Mouse (Mus musculus): ENCODE measurements around the gene Trak1. TPM values are rescaled to one million over a fixed set of nuclear protein-coding genes. Genes with fewer than 3 reads are reported as not detected.

The Trak1 gene
- polyA plus RNA-seq, 1 experiment from 2014 or later, result 52.9 TPM

DNA sequence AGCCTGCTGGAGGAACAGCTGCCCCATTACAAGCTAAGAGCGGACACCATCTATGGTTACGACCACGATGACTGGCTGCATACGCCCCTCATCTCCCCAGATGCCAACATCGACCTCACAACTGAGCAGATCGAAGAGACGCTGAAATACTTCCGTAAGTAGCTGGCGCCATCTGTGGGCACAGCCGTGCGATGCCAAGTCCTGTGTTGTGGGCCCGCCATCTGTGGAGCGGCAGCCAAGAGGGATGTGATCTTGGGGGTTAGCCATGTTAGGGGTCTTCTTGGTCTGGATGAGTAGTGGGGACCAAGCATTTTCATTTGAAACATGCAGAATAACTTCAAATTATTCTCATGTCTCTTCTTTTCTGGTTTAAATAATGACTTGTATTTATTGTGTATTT, 94.6 kb downstream of the Trak1 start:
- no peak overlapping the region for H3K27ac ChIP-seq (replicated peaks)
- H3K36me3 ChIP-seq, result peaks cover 3% of the 10 kb centered on the region; the same call in 1 of the 2 replicates
- H3K9ac ChIP-seq (replicated peaks), result no peak overlapping the region
- no peak overlapping the region for H3K4me2 ChIP-seq
- no peaks in the 10 kb centered on the region for H3K9me3 ChIP-seq (replicated peaks)
- no peak overlapping the region for H3K4me3 ChIP-seq (replicated peaks)
- H3K4me1 ChIP-seq, result peaks cover 13% of the 10 kb centered on the region
- 87% methylated on average over 13 of the region's 13 CpGs for WGBS
- no peak for ATAC-seq (ENCODE audit: low FRiP score)
- no peaks in the 10 kb centered on the region for H3K27me3 ChIP-seq (replicated peaks)

DNA sequence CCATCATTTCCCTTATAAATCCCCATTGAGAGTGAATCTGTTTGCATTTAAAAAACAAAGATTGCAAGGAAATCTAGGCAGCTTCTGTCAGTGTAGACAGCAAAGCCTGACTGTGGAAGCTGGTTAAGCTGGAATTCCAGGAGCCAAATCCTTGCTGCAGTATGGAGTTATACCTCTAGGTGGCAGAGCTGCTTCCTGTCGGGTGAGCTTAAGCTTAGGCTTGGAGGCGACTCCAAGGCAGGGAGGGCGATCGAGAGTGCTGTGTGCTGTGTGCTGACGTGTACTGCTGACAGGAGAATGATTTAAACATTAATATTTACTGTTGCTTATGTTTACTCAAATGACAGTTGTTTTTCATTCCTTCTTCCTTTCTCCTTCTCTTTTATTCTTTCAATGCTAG, 95.1 kb downstream of the Trak1 start:
- ATAC-seq (ENCODE audit: low FRiP score), result no peak
- H3K9me3 ChIP-seq (replicated peaks), result no peaks in the 10 kb centered on the region
- H3K36me3 ChIP-seq, result peaks cover 3% of the 10 kb centered on the region; the same call in 1 of the 2 replicates
- no peak overlapping the region for H3K4me3 ChIP-seq (replicated peaks)
- peaks cover 13% of the 10 kb centered on the region for H3K4me1 ChIP-seq
- no peak overlapping the region for H3K27ac ChIP-seq (replicated peaks)
- H3K27me3 ChIP-seq (replicated peaks), result no peaks in the 10 kb centered on the region
- 36% methylated on average over 5 of the region's 5 CpGs for WGBS
- H3K9ac ChIP-seq (replicated peaks), result no peak overlapping the region
- H3K4me2 ChIP-seq, result no peak overlapping the region

GRCm38 (mm10) chr9:121393104-121393503, 95.8 kb downstream of the Trak1 start:
- Histone ChIP-seq H3K9ac (replicated peaks) (no peak overlapping the region), H3K4me1 (peaks cover 13% of the 10 kb centered on the region), H3K4me3 (replicated peaks) (no peak overlapping the region), H3K4me2 (no peak overlapping the region), H3K27ac (replicated peaks) (no peak overlapping the region), H3K36me3 (peaks cover 3% of the 10 kb centered on the region; the same call in 1 of the 2 replicates), H3K27me3 (replicated peaks) (no peaks in the 10 kb centered on the region), H3K9me3 (replicated peaks) (no peaks in the 10 kb centered on the region)
- WGBS, result 97% methylated on average over 4 of the region's 4 CpGs
- no peak for ATAC-seq (ENCODE audit: low FRiP score)

DNA sequence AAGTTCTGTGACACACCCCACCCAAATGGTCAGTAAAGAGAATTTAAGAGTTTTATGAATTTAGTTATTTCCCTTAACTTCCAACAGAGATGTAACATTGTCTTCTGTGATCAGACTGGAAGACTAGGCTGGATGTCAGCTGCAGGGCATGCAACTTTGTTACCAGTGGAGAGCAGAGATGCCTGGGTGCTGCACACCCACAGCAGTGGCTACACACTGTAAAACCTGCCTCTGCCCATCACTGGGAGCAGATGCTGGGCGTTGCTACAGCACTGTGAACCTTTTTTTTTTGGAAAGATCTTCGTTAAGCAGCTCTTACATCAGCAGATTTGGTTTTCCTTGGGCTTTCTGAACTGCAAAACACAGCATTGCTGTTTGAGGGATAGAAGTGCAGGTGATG, 97.6 kb downstream of the Trak1 start:
- H3K9ac ChIP-seq (replicated peaks), result no peak overlapping the region
- H3K4me2 ChIP-seq, result no peak overlapping the region
- no peak overlapping the region for H3K4me3 ChIP-seq (replicated peaks)
- no peak overlapping the region for H3K27ac ChIP-seq (replicated peaks)
- H3K9me3 ChIP-seq (replicated peaks), result no peaks in the 10 kb centered on the region
- peaks cover 21% of the 10 kb centered on the region for H3K4me1 ChIP-seq
- ATAC-seq (ENCODE audit: low FRiP score), result no peak
- no peaks in the 10 kb centered on the region for H3K27me3 ChIP-seq (replicated peaks)
- peaks cover 3% of the 10 kb centered on the region; the same call in 1 of the 2 replicates for H3K36me3 ChIP-seq
- 92% methylated on average over 2 of the region's 2 CpGs for WGBS

GRCm38 (mm10) chr9:121395812-121396211, 98.5 kb downstream of the Trak1 start:
- no peaks in the 10 kb centered on the region for H3K27me3 ChIP-seq (replicated peaks)
- no peak overlapping the region for H3K27ac ChIP-seq (replicated peaks)
- no peak overlapping the region for H3K9ac ChIP-seq (replicated peaks)
- no peaks in the 10 kb centered on the region for H3K9me3 ChIP-seq (replicated peaks)
- ATAC-seq (ENCODE audit: low FRiP score), result no peak
- H3K4me1 ChIP-seq, result peaks cover 26% of the 10 kb centered on the region
- no peak overlapping the region for H3K4me2 ChIP-seq
- peaks cover 3% of the 10 kb centered on the region; the same call in 1 of the 2 replicates for H3K36me3 ChIP-seq
- H3K4me3 ChIP-seq (replicated peaks), result no peak overlapping the region
- 99% methylated on average over 5 of the region's 5 CpGs for WGBS

GRCm38 (mm10) chr9:121398100-121398760, 100.9 kb downstream of the Trak1 start:
- Histone ChIP-seq H3K27me3 (replicated peaks) (no peaks in the 10 kb centered on the region), H3K9ac (replicated peaks) (no peak overlapping the region), H3K4me1 (peaks cover 44% of the 10 kb centered on the region), H3K4me3 (replicated peaks) (no peak overlapping the region), H3K36me3 (no peaks in the 10 kb centered on the region), H3K9me3 (replicated peaks) (no peaks in the 10 kb centered on the region), H3K4me2 (0 out of 2 replicates have a peak overlapping the region, but pooled peaks have one; percentile 11), H3K27ac (replicated peaks) (peak overlapping the region; percentile 43)
- no peak for ATAC-seq (ENCODE audit: low FRiP score)
- WGBS, result 66% methylated on average over 17 of the region's 17 CpGs

DNA sequence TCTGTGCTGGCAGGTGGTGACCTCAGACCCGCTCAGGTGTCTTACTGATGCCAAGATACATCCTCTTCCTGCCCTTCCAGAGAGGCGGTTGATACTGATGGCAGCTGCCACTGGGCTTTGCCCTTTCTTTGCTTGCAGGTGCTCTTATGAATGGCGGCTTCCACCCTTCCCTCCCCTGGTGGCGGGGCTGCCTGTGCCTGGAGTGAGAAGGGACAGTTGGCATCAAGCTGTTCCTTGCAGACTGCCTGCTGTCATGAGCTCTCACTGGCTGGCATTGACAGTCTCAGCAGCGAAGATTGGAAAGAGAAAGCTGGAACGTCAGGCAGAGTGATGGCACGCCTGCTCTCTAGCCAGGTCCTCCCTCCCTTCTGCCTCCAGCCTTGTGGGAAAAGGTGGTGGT, 101.5 kb downstream of the Trak1 start:
- Histone ChIP-seq H3K4me3 (replicated peaks) (no peak overlapping the region), H3K27me3 (replicated peaks) (no peaks in the 10 kb centered on the region), H3K27ac (replicated peaks) (peak overlapping the region; percentile 43), H3K4me1 (peaks cover 45% of the 10 kb centered on the region), H3K9ac (replicated peaks) (no peak overlapping the region), H3K4me2 (0 out of 2 replicates have a peak overlapping the region, but pooled peaks have one; percentile 11), H3K9me3 (replicated peaks) (no peaks in the 10 kb centered on the region), H3K36me3 (no peaks in the 10 kb centered on the region)
- WGBS, result 32% methylated on average over 7 of the region's 7 CpGs
- ATAC-seq (ENCODE audit: low FRiP score), result no peak

DNA sequence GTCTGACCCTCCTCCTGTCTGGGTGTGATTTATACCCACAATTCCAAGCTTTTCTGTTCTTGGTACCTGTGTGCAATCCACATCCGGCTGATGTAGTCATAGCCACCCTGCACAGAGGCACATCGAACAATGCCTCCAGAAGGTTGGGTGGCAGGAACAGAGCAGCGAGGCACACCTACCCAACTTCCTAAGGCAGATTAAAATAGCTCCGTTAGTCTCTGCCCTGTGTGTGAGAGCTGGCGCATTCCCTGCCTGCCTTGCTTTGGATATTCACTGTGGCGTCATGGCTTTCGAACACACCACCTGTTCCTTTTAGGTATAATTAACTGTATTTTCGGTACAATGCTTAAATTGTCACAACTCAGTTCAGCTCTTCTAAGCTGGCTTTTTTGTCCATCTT, 103.3 kb downstream of the Trak1 start:
- Histone ChIP-seq H3K27ac (replicated peaks) (no peak overlapping the region), H3K9ac (replicated peaks) (no peak overlapping the region), H3K9me3 (replicated peaks) (no peaks in the 10 kb centered on the region), H3K36me3 (no peaks in the 10 kb centered on the region), H3K4me2 (no peak overlapping the region), H3K4me3 (replicated peaks) (no peak overlapping the region), H3K4me1 (peaks cover 64% of the 10 kb centered on the region), H3K27me3 (replicated peaks) (no peaks in the 10 kb centered on the region)
- no peak for ATAC-seq (ENCODE audit: low FRiP score)
- 81% methylated on average over 8 of the region's 8 CpGs for WGBS

DNA sequence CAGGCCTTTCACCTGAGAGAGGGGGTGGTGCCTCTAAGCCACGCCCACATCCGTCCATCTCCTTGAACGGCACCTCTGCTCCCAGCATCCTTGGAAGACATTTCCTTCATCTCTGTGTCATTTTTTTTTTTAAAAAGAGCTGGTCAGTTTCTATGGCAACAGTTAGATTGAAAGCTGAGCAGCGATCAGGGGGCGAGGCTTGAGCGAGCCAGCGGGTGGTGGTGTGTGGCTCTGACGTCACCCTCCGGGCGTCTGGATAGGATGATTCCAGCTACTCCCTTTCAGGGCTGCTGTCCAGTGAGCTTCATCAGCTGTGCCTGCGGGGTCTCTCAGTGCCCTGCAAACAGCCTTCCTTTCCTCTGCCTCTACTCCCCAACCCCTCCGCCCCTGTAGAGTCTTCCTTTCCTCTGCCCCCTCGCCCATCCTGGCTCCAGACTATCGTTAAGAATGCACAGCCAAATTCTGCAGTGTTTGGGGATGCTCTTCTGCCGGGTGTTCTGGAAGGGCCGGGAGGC, 105.9 kb downstream of the Trak1 start:
- H3K27me3 ChIP-seq (replicated peaks), result no peaks in the 10 kb centered on the region
- H3K27ac ChIP-seq (replicated peaks), result peak overlapping the region; percentile 92
- peak; percentile 92 for ATAC-seq (ENCODE audit: low FRiP score)
- peak overlapping the region; percentile 66 for H3K9ac ChIP-seq (replicated peaks)
- H3K4me1 ChIP-seq, result peaks cover 62% of the 10 kb centered on the region
- H3K4me3 ChIP-seq (replicated peaks), result peak overlapping the region; percentile 53
- 18% methylated on average over 16 of the region's 16 CpGs for WGBS
- no peaks in the 10 kb centered on the region for H3K9me3 ChIP-seq (replicated peaks)
- peak overlapping the region; percentile 64 for H3K4me2 ChIP-seq
- 0 out of 2 replicates have a peak, but pooled peaks cover 2% of the 10 kb centered on the region for H3K36me3 ChIP-seq

DNA sequence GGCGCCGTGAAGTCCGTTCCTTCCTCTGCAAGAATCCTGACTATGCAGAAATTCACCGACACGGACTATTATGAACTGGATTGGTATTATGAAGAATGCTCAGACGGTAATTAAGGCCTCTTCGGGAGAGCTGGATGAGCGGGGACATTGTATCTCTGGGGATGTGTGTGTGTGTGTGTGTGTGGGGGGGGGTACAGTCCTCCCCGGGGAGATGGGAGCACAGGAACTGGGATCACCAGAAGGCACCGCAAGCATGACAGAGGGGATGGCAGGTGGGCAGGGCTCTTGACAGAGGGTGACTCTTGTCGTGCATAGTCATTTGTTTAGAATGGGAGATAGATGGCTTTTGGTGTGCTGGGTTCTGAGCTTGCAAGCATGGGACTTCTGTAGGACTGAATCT, 106.4 kb downstream of the Trak1 start:
- no peaks in the 10 kb centered on the region for H3K9me3 ChIP-seq (replicated peaks)
- H3K4me1 ChIP-seq, result peaks cover 57% of the 10 kb centered on the region
- peak; percentile 72 for ATAC-seq (ENCODE audit: low FRiP score)
- H3K4me2 ChIP-seq, result peak overlapping the region; percentile 64
- peak overlapping the region; percentile 92 for H3K27ac ChIP-seq (replicated peaks)
- no peaks in the 10 kb centered on the region for H3K27me3 ChIP-seq (replicated peaks)
- peak overlapping the region; percentile 66 for H3K9ac ChIP-seq (replicated peaks)
- H3K36me3 ChIP-seq, result 0 out of 2 replicates have a peak, but pooled peaks cover 2% of the 10 kb centered on the region
- 31% methylated on average over 11 of the region's 11 CpGs for WGBS
- peak overlapping the region; percentile 53 for H3K4me3 ChIP-seq (replicated peaks)

- 96% methylated on average over 8 of the region's 8 CpGs for WGBS
- H3K27me3 ChIP-seq (replicated peaks), result no peaks in the 10 kb centered on the region
Measured at GRCm38 (mm10) chr9:121405088-121405681, 107.9 kb downstream of the Trak1 start.

DNA sequence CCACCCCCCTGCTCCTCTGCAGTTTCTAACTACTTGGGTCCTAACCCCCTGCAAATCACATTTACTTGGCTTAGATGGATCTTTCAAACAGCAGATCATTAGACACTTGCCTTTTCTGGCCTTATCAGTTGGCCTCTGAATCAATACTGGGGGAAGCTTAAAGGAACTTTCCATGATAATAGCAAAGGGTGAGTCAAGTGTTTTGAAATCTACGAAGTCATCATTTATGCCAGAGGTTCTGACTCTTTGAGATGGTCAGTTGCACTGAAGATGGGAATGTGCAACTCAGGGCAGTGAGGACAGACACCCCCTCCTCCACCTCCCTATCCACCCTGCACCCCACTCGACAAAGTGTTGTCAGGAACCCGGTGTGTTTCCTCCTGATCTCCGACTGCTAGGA, 108.5 kb downstream of the Trak1 start:
- Histone ChIP-seq H3K36me3 (0 out of 2 replicates have a peak, but pooled peaks cover 2% of the 10 kb centered on the region), H3K27ac (replicated peaks) (no peak overlapping the region), H3K27me3 (replicated peaks) (no peaks in the 10 kb centered on the region), H3K4me1 (peaks cover 42% of the 10 kb centered on the region), H3K9me3 (replicated peaks) (no peaks in the 10 kb centered on the region), H3K4me3 (replicated peaks) (no peak overlapping the region), H3K9ac (replicated peaks) (no peak overlapping the region), H3K4me2 (no peak overlapping the region)
- no peak for ATAC-seq (ENCODE audit: low FRiP score)
- WGBS, result 92% methylated on average over 4 of the region's 4 CpGs

More at GRCm38 (mm10) chr9:121405088-121405681, 107.9 kb downstream of the Trak1 start:
- no peak overlapping the region for H3K27ac ChIP-seq (replicated peaks)
- 0 out of 2 replicates have a peak, but pooled peaks cover 2% of the 10 kb centered on the region for H3K36me3 ChIP-seq
- H3K9me3 ChIP-seq (replicated peaks), result no peaks in the 10 kb centered on the region
- peak overlapping the region; percentile 64 for H3K4me2 ChIP-seq
- ATAC-seq (ENCODE audit: low FRiP score), result no peak
- H3K4me3 ChIP-seq (replicated peaks), result peak overlapping the region; percentile 53; the same call in 1 of the 2 replicates
- H3K9ac ChIP-seq (replicated peaks), result no peak overlapping the region
- peaks cover 47% of the 10 kb centered on the region for H3K4me1 ChIP-seq
